Mouse (Mus musculus) Patski (cell line): Measurements from ENCODE around the gene Soga1. TPM values are rescaled to one million over a fixed set of nuclear protein-coding genes. Genes with fewer than 3 reads are reported as not detected.
A peak's percentile ranks its signal among the peaks of the same experiment; 100 is the strongest.

Experiments used
- ATAC-seq: fragments of 100-300 bp; one replicate; pipeline ENCODE4 v1.8.0; 2021
- CTCF ChIA-PET: fragments of 350-600 bp; sonication (Branson Sonifier 250); formaldehyde crosslinking; loops from one replicate; lab custom pipeline; 2022; ENCODE audit warnings: inconsistent platforms; lab: Charles Lee
- POLR2A ChIA-PET: fragments of 350-600 bp; sonication (Branson Sonifier 250); formaldehyde crosslinking; loops from one replicate; lab custom pipeline; 2022; ENCODE audit warnings: antibody characterized with exemption, inconsistent platforms; lab: Charles Lee
- DNase-seq: peaks from one replicate; pipeline ENCODE4 v3.0.0-alpha.2; 2011; ENCODE audit warnings: low read depth, low spot score
- H3K27me3 ChIP-seq: fragments of 371-371 bp; one replicate; pipeline ENCODE4 v1.5.1; 2021
- CTCF ChIP-seq: fragments of 100-300 bp; IDR thresholded peaks from one replicate; pipeline ENCODE4 v1.5.1; 2021
- in situ Hi-C: fragments of 300-500 bp; cut with MboI; formaldehyde crosslinking; loops from 3 replicates; pipeline ENCODE4 v1.11.1; 2018; ENCODE audit warnings: low pct_unique_long_range_greater_than_20kb, mixed read lengths
- polyA plus RNA-seq: library from polyadenylated mRNA; unstranded; gene quantifications from one replicate; pipeline ENCODE4 v1.2.3, GENCODE M21; 2021

Gene Soga1
- polyA plus RNA-seq, 1 experiment from 2014 or later: 35.3 TPM

DNA sequence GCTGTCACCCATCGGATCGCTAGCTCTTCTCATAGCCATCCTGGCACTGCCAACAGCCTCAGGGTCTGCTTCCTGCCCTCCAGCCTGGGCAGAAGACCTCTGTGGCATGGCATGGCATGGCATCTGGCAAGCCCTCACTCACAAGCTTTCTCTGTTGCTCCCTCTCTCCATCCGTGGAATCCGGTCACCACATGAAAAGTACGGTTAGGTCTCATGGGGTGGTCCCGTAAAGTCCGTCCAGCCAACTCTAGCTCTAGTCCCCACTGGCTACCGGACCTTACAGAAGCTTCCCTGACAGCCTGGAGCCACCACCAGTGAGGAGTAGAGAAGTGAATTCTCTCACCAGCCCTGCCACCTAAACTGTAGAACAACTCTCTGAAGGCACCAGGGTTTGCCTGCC, 2.3 kb upstream of the Soga1 start:
- TF ChIP-seq CTCF: no peak
- no peaks in the 10 kb centered on the region for H3K27me3 ChIP-seq
- no peak for ATAC-seq
- in situ Hi-C loops: loop anchor here (10.0 kb wide), 1 partner anchor 207 kb away; no protein-coding TSS in a partner anchor
- DNase-seq: no peak
- POLR2A ChIA-PET: no interaction called here
- CTCF ChIA-PET: interaction anchor here (1.4 kb wide), 1 partner anchor 35 kb away, joined by 4 read pairs; no protein-coding TSS in a partner anchor

DNA sequence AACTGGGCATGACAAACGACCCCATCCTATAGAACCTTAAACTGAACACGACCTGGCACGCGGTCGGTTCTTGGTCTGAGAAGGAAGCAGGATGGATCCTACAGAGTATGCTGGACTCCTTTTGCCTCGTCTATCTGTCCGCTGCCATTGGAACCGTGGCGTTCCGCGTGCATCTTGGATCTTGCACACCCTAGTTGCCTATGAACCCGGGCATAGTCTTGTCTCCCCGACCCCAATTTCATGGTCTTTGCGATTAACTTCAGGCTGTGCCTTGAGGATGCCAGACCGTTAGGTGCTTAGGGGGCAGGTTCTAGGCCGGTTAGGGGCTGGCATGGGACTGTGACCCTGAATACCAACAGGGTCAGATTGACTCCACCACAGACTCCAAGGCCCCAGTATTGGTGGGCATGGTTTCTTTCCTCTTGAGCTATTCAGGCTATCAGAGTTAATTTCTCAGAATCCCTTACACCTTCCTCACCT, 687 bp upstream of the Soga1 start:
- no peak for ATAC-seq

DNA sequence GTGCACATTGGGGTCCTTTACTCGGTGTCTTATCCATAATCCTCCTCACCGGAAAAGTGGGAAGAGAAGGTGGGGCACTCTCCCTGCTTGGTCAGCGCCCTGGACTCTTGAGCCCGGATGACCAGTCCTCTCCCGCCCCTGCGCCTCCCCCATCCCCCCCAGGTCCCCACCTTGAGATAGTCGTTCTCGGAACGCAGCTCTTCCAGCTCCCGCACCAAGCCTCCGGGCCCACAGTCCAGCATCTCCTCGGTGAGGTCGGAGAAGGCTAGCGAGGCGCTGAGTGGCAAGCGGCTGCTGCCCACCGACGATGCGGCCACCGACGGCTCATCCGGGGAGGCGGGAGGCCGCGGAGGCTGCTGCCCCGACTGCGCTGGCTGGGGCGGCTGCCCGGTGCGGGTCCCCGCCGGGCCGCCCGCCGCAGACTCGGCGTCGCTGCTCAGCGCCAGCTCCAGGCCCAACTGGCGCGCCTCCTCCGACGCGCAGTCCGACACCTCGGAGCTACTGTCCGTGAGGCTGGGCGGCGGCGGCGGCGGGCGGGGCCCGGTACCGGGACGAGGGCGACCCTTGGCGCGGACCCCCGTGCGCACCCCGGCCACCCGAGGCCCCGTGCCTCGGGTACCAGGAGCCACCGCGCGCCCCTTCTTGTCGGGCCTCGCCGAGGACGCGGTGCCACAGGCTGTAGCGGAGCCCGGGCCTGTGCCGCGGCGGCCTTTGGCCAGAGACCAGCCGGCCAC, 828 bp downstream of the Soga1 start:
- in situ Hi-C loops: no loop called here
- no peak for TF ChIP-seq CTCF
- CTCF ChIA-PET: interaction anchor here (1.0 kb wide), 1 partner anchor 32 kb away, joined by 3 read pairs; no protein-coding TSS in a partner anchor
- DNase-seq (no peak), ATAC-seq (peak; percentile 3)
- H3K27me3 ChIP-seq: no peaks in the 10 kb centered on the region
- POLR2A ChIA-PET: interaction anchor here (0.8 to 2.6 kb wide), 5 partner anchors 13 to 30 kb away, joined by 3 to 6 read pairs (median 4); no protein-coding TSS in a partner anchor

More for the DNA sequence above, 687 bp upstream of the Soga1 start:
- no peaks in the 10 kb centered on the region for H3K27me3 ChIP-seq
- in situ Hi-C loops: loop anchor here (10.0 kb wide), 1 partner anchor 205 kb away; no protein-coding TSS in a partner anchor
- ChIA-PET CTCF (interaction anchor here (1.0 to 1.4 kb wide), 2 partner anchors 13 to 33 kb away, joined by 4 read pairs; no protein-coding TSS in a partner anchor), POLR2A (no interaction called here)
- no peak for TF ChIP-seq CTCF
- DNase-seq: no peak

DNA sequence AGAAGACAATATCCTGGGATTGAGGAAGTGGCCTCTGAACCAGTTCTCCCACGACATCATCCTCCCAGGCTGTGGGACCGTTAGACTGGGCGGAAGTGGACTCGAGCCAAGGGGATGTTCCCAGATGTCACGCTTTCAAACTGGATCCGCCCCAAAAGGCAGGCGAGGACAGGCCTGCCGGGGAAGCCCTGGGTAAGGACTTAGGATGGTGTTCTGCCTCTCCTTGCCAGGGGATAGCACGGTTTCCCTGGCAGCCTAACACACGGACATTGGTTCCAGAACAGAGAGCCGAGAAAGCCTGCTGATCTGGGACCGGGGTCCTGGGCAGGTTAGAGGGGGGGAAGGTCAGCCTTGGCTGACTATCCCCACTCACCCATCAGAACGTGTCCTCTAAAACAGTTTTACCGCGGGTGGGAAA, 1.4 kb downstream of the Soga1 start:
- ATAC-seq (no peak), DNase-seq (no peak)
- no peak for TF ChIP-seq CTCF
- CTCF ChIA-PET: interaction anchor here (1.5 kb wide), 1 partner anchor 10 kb away, joined by 3 read pairs; no protein-coding TSS in a partner anchor
- POLR2A ChIA-PET: interaction anchor here (0.8 to 2.6 kb wide), 5 partner anchors 12 to 29 kb away, joined by 3 to 6 read pairs (median 4); no protein-coding TSS in a partner anchor
- no peaks in the 10 kb centered on the region for H3K27me3 ChIP-seq
- in situ Hi-C loops: no loop called here

DNA sequence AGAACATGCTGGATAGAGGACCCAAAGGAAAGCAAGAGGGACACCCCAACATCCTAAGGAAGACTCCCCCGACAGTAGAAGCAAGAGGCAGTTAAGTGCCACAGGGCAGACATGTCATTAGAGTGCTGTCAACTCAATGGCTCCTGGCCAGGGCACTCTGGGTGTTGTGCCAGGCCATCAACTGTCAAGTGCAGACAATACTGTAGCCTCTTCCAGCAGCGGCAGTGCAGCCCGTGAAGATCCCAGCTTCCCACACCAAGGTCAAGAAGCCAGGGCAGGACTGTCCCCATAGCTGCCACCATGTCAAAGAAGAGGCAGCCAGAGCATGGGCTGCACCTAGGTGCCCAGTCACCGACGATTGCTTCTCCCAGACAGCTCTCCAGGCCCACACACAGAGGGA, 1.9 kb downstream of the Soga1 start:
- ATAC-seq (no peak), DNase-seq (no peak)
- TF ChIP-seq CTCF: no peak
- no peaks in the 10 kb centered on the region for H3K27me3 ChIP-seq
- in situ Hi-C loops: no loop called here
- POLR2A ChIA-PET: interaction anchor here (1.5 to 2.6 kb wide), 2 partner anchors 15 to 29 kb away, joined by 4 to 6 read pairs; no protein-coding TSS in a partner anchor
- CTCF ChIA-PET: interaction anchor here (1.5 kb wide), 1 partner anchor 9 kb away, joined by 3 read pairs; no protein-coding TSS in a partner anchor

DNA sequence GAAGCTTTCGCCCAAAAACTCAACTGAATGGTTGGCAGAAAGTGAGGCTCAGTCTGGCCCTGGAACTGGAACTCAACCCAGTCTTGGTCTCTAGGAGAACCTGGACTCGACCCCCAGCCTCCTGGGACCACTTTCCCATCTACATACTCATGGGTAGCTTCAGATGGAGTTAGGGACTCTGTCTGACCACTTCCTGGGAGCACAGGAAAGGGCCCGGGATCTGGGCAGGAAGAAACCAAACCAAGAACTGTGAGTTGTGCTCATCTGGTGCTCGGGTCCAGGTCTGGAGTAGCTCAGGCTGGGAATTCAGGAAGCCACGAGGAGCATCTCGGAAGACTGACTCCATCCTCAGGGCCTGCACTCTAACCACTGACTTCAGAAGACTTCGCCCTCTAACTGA, 2.5 kb downstream of the Soga1 start:
- ATAC-seq (no peak), DNase-seq (no peak)
- no peak for TF ChIP-seq CTCF
- in situ Hi-C loops: no loop called here
- CTCF ChIA-PET: interaction anchor here (1.5 kb wide), 1 partner anchor 8 kb away, joined by 3 read pairs; no protein-coding TSS in a partner anchor
- POLR2A ChIA-PET: interaction anchor here (1.1 to 2.6 kb wide), 3 partner anchors 21 to 28 kb away, joined by 4 to 6 read pairs (median 4); no protein-coding TSS in a partner anchor
- H3K27me3 ChIP-seq: no peaks in the 10 kb centered on the region

DNA sequence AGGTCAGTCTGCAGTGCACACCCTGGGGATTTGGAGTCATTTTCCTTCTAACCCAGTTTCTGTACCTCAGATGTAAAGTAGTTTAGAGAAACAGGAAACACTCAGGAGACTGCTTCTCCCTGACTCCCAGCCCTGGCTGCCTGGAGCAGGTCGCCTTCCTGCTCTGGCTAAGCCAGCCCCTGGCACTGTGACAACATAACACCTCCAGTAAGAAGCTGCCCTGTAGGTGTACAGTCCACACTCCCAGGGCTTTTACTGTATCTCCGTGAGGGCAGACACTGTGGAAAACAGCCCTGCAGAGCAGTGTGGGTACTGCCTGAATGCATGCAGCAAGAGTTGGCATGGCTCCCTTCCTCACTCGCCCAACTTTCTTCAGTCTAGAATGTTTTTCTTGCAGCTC, 3.4 kb downstream of the Soga1 start:
- no peaks in the 10 kb centered on the region for H3K27me3 ChIP-seq
- ATAC-seq (no peak), DNase-seq (no peak)
- CTCF ChIA-PET: interaction anchor here (0.8 kb wide), 1 partner anchor 25 kb away, joined by 4 read pairs; no protein-coding TSS in a partner anchor
- no peak for TF ChIP-seq CTCF
- in situ Hi-C loops: no loop called here
- POLR2A ChIA-PET: interaction anchor here (1.1 to 1.3 kb wide), 2 partner anchors 20 to 23 kb away, joined by 4 read pairs; no protein-coding TSS in a partner anchor

DNA sequence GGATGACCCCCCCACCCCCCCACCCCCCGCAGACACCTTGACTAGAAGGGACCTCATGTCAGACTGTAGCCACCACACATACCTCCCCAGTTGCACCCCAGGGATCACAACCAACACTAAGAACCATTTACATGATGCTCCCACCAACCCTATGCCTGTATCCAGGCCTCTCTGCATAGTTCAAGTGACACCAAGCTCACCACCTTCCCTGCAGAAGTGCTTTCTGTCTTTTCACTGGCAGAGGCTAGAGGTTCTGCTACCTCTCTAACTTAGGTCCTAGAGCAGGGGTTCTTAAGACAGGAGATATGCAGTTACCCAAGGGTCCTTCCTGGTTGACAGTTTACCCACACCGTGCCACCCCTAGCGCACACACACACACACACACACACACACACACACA, 3.8 kb downstream of the Soga1 start:
- DNase-seq: no peak
- ATAC-seq: no peak
- TF ChIP-seq CTCF: no peak
- no peaks in the 10 kb centered on the region for H3K27me3 ChIP-seq
- in situ Hi-C loops: no loop called here
- ChIA-PET POLR2A (no interaction called here), CTCF (interaction anchor here (0.8 to 2.0 kb wide), 3 partner anchors 13 to 25 kb away, joined by 4 read pairs; no protein-coding TSS in a partner anchor)

DNA sequence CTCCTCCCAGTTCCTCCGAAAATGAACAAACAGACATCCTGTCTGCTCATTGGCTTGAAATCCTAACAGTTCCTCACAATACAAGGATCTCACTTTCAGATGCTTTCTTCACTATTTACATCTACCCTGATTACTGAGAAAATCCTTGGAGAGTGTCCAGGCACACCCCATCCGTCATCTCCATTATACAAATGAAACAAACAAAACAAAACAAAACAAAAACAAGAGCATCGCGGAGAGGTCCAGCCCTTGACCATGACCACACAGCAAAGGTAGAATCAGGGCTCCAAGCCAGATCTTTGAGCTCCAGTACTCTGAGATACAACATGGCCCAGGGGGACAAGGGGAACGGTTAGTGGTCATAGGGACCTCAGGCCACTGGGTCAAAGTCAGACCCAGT, 4.3 kb downstream of the Soga1 start:
- CTCF ChIA-PET: interaction anchor here (1.2 to 2.0 kb wide), 3 partner anchors 12 to 51 kb away, joined by 3 to 4 read pairs (median 4); no protein-coding TSS in a partner anchor
- in situ Hi-C loops: no loop called here

DNA sequence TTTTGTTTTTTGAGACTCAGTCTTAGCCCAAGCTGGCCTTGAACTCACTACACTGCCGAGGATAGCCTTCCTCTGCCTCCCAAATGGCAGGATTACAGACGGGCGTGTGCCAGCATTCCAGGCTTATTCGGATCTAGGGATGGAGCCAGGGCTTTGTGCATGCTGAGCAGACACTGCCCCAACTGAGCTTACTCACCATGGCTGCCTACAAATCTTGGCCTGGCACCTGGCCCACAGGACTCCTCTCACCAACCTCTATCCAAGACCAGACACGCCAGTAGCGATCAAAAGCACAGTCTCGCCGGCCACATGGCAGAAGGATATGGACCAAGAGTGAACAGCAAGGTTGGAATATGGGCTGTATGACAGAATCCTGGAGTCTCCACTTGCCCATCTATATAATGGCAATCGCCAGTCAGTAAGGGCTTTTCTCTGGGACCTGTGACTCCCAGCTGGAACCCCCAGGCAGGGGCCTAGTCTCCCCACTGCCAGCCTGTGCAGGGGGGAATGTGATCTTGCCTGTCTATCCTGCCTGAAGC, 4.8 kb downstream of the Soga1 start:
- DNase-seq (peak; percentile 71), ATAC-seq (no peak)
- no peaks in the 10 kb centered on the region for H3K27me3 ChIP-seq
- ChIA-PET POLR2A (no interaction called here), CTCF (interaction anchor here (1.2 to 2.0 kb wide), 3 partner anchors 12 to 50 kb away, joined by 3 to 4 read pairs (median 4); no protein-coding TSS in a partner anchor)
- TF ChIP-seq CTCF: no peak
- in situ Hi-C loops: no loop called here

More for the DNA sequence above, 4.3 kb downstream of the Soga1 start:
- H3K27me3 ChIP-seq: no peaks in the 10 kb centered on the region
- ATAC-seq (no peak), DNase-seq (no peak)
- TF ChIP-seq CTCF: no peak
- POLR2A ChIA-PET: no interaction called here
